8 mouse cellular contexts compared by ENCODE assay signal in genomic region chr11:48853474-48854180, GRCm38 (mm10). TPM values are rescaled to one million over a fixed set of nuclear protein-coding genes. Genes with fewer than 3 reads are reported as not detected.
DNase-seq lines count a peak whose midpoint lies in the region; ATAC-seq and TF ChIP-seq lines count a peak whose summit lies in the region.

No protein-coding gene starts in this region.

- peak overlapping the region; percentile 43 for H3K4me3 ChIP-seq in C2C12 (ENCODE audit: insufficient read depth, poor library complexity, severe bottlenecking)
- peak overlapping the region; percentile 74 for H3K4me3 ChIP-seq in embryonic fibroblast, embryonic 13.5 days (ENCODE audit: insufficient read depth, low read length)
- H3K4me3 ChIP-seq in heart, embryonic 11.5 days (ENCODE audit: low read depth, low read length), result peak overlapping the region; percentile 72
- peak overlapping the region; percentile 69 for H3K4me3 ChIP-seq in kidney, embryonic 16.5 days (ENCODE audit: low read length)
- H3K4me3 ChIP-seq in liver, adult 2 months (ENCODE audit: insufficient read depth, low read depth, low read length), result peak overlapping the region; percentile 77

- H3K9ac ChIP-seq in heart, embryonic 11.5 days (ENCODE audit: low read depth, low read length), result peak overlapping the region; percentile 67
- H3K9ac ChIP-seq in kidney, embryonic 16.5 days (replicated peaks; ENCODE audit: low read length), result peak overlapping the region; percentile 63
- peak overlapping the region; percentile 69 for H3K9ac ChIP-seq in liver, adult 2 months (ENCODE audit: low read depth, low read length)

- no peaks in the 10 kb centered on the region for H3K79me2 ChIP-seq in C2C12 (ENCODE audit: control insufficient read depth, insufficient read depth)
- no peaks in the 10 kb centered on the region for H3K79me2 ChIP-seq in liver, adult 2 months (ENCODE audit: control insufficient read depth, insufficient read depth, low read length)

- H3K27ac ChIP-seq in embryonic fibroblast, embryonic 13.5 days (ENCODE audit: insufficient read depth, low read length), result peak overlapping the region; percentile 32
- H3K27ac ChIP-seq in heart, embryonic 11.5 days (ENCODE audit: low read depth, low read length), result no peak overlapping the region
- peak overlapping the region; percentile 35; the same call in 1 of the 2 replicates for H3K27ac ChIP-seq in kidney, embryonic 16.5 days (ENCODE audit: low read length)
- peak overlapping the region; percentile 70 for H3K27ac ChIP-seq in liver, adult 2 months (replicated peaks; ENCODE audit: insufficient read depth, low read depth, low read length)

- under 1% methylated on average over 31 of the region's 31 CpGs for WGBS in heart, embryonic 11.5 days (ENCODE audit: insufficient replicate concordance)
- WGBS in kidney, embryonic 16.5 days, result under 1% methylated on average over 31 of the region's 31 CpGs
- WGBS in liver, adult 2 months, result 1% methylated on average over 31 of the region's 31 CpGs

- H3K36me3 ChIP-seq in C2C12 (ENCODE audit: control insufficient read depth, insufficient read depth), result no peaks in the 10 kb centered on the region
- H3K36me3 ChIP-seq in heart, embryonic 11.5 days (ENCODE audit: control insufficient read depth, insufficient read depth, low read length), result no peaks in the 10 kb centered on the region
- no peaks in the 10 kb centered on the region for H3K36me3 ChIP-seq in kidney, embryonic 16.5 days (ENCODE audit: insufficient read depth, low read length)
- H3K36me3 ChIP-seq in liver, adult 2 months (ENCODE audit: control insufficient read depth, insufficient read depth, low read length), result no peaks in the 10 kb centered on the region; the same call in 1 of the 2 replicates

- 0 out of 2 replicates have a peak, but pooled peaks have one; percentile 53 for TF ChIP-seq POLR2A in embryonic fibroblast, embryonic 13.5 days (IDR thresholded peaks at IDR 0.05; ENCODE audit: low read depth, low read length)
- TF ChIP-seq POLR2A in liver, adult 2 months (IDR thresholded peaks at IDR 0.05; ENCODE audit: extremely low read depth, insufficient read depth, low read length), result no peak

- H3K9me3 ChIP-seq in heart, embryonic 11.5 days (replicated peaks; ENCODE audit: control insufficient read depth, low read length), result peaks cover 3% of the 10 kb centered on the region; the same call in 1 of the 2 replicates
- H3K9me3 ChIP-seq in kidney, embryonic 16.5 days (ENCODE audit: low read length), result peaks cover 5% of the 10 kb centered on the region; the same call in 1 of the 2 replicates

- H3K4me1 ChIP-seq in embryonic fibroblast, embryonic 13.5 days (ENCODE audit: control insufficient read depth, insufficient read depth, low read length), result 0 out of 2 replicates have a peak, but pooled peaks cover 2% of the 10 kb centered on the region
- peaks cover 11% of the 10 kb centered on the region; the same call in 1 of the 2 replicates for H3K4me1 ChIP-seq in heart, embryonic 11.5 days (ENCODE audit: control insufficient read depth, insufficient read depth, low read length)
- peaks cover 34% of the 10 kb centered on the region for H3K4me1 ChIP-seq in kidney, embryonic 16.5 days (ENCODE audit: insufficient read depth, low read length)
- H3K4me1 ChIP-seq in liver, adult 2 months (ENCODE audit: control insufficient read depth, insufficient read depth, low read length), result peaks cover 18% of the 10 kb centered on the region

- peak; percentile 94 for DNase-seq in brain, adult 2 months (ENCODE audit: low read depth, low spot score)
- peak; percentile 85 for DNase-seq in liver, adult 2 months (ENCODE audit: extremely low read depth, low read depth, low spot score)
- DNase-seq in spleen, postnatal 4 days (ENCODE audit: low spot score in 2 of 2), result peak; percentile 82 to 91

- H3ac ChIP-seq in C2C12 (ENCODE audit: control insufficient read depth, insufficient read length, low read depth), result peak overlapping the region; percentile 73

- H3K79me3 ChIP-seq in C2C12 (ENCODE audit: low read depth), result no peaks in the 10 kb centered on the region

- TF ChIP-seq CTCF in C2C12 (IDR thresholded peaks at IDR 0.05; ENCODE audit: control insufficient read depth, insufficient read depth, insufficient read length), result no peak
- no peak for TF ChIP-seq CTCF in embryonic fibroblast, embryonic 13.5 days (IDR thresholded peaks at IDR 0.05; ENCODE audit: borderline replicate concordance, insufficient read depth, low read length)
- peak; percentile 43 for TF ChIP-seq CTCF in liver, adult 2 months (IDR thresholded peaks at IDR 0.05; ENCODE audit: low read depth, low read length)

- no peaks in the 10 kb centered on the region for H3K27me3 ChIP-seq in C2C12 (ENCODE audit: control insufficient read depth, insufficient read depth, insufficient read length)
- H3K27me3 ChIP-seq in heart, embryonic 11.5 days (ENCODE audit: control insufficient read depth, insufficient read depth, low read length), result peaks cover 8% of the 10 kb centered on the region
- peaks cover 2% of the 10 kb centered on the region; the same call in 1 of the 2 replicates for H3K27me3 ChIP-seq in kidney, embryonic 16.5 days (ENCODE audit: insufficient read depth, low read length)
- H3K27me3 ChIP-seq in liver, adult 2 months (ENCODE audit: control insufficient read depth, insufficient read depth, low read length), result no peaks in the 10 kb centered on the region

- peak overlapping the region; percentile 75 for H3K4me2 ChIP-seq in heart, embryonic 11.5 days
- peak overlapping the region; percentile 74 for H3K4me2 ChIP-seq in kidney, embryonic 16.5 days (replicated peaks; ENCODE audit: low read depth, low read length)

- peak; percentile 70 for ATAC-seq in heart, embryonic 11.5 days (replicated peaks; ENCODE audit: insufficient number of reproducible peaks, low FRiP score, low TSS enrichment)
- peak; percentile 59; the same call in 1 of the 2 replicates for ATAC-seq in kidney, embryonic 16.5 days (ENCODE audit: low FRiP score, low TSS enrichment)
- peak; percentile 63 for ATAC-seq in monocyte, adult 5-6 weeks (replicated peaks; ENCODE audit: insufficient number of reproducible peaks, low FRiP score, low TSS enrichment, poor library complexity, severe bottlenecking)

TF ChIP-seq in C2C12, 6 proteins besides CTCF, POLR2A, EP300 and RAD21:
- TF ChIP-seq MAX (IDR thresholded peaks at IDR 0.05) (no peak), CEBPB (IDR thresholded peaks at IDR 0.05; ENCODE audit: low read depth) (peak; percentile 48), MYOG (IDR thresholded peaks at IDR 0.05; ENCODE audit: control insufficient read depth, extremely low read depth, insufficient read length) (no peak), USF1 (IDR thresholded peaks at IDR 0.05; ENCODE audit: low read depth) (no peak)

RNA-seq across cellular contexts. Expression of gene Irgm1, which starts 17.9 kb away (rescaled TPM):
- 9.1 TPM for polyA plus RNA-seq in C2C12 (2012; fragmentation: generic; extraction: Trizol)
- 36.5 and 61.8 TPM in 2 replicates for polyA plus RNA-seq in embryonic fibroblast, embryonic 13.5 days (2011; ENCODE audit: insufficient read length, low read depth, missing spikeins)
- polyA plus RNA-seq in heart, embryonic 11.5 days (2014; fragmentation: Nextera tagmentation; extraction: Ambion mirVana), result 4.9 and 5.9 TPM in 2 replicates
- polyA plus RNA-seq in kidney, embryonic 16.5 days (2015; fragmentation: Nextera tagmentation; extraction: Ambion mirVana), result 17.0 and 18.3 TPM in 2 replicates
- 43.0 and 48.4 TPM in 2 replicates for total RNA-seq in liver, adult 2 months (2014; rRNA removed)
- polyA plus RNA-seq in liver, adult 2 months (2012; rRNA removed), result 29.9 and 33.3 TPM in 2 replicates
- total RNA-seq in monocyte, adult 5-6 weeks (2017), result 36.6 to 51.0 TPM (median 48.9 TPM) in 3 replicates

RNA-seq across cellular contexts. Expression of gene Gm12184, which starts 27.2 kb away (rescaled TPM):
- polyA plus RNA-seq in C2C12 (2012; fragmentation: generic; extraction: Trizol), result 8.0 TPM
- polyA plus RNA-seq in embryonic fibroblast, embryonic 13.5 days (2011; ENCODE audit: insufficient read length, low read depth, missing spikeins), result 40.5 and 61.2 TPM in 2 replicates
- polyA plus RNA-seq in heart, embryonic 11.5 days (2014; fragmentation: Nextera tagmentation; extraction: Ambion mirVana), result 2.9 and 4.0 TPM in 2 replicates
- polyA plus RNA-seq in kidney, embryonic 16.5 days (2015; fragmentation: Nextera tagmentation; extraction: Ambion mirVana), result 0.86 and 1.2 TPM in 2 replicates
- total RNA-seq in liver, adult 2 months (2014; rRNA removed), result 1.5 and 2.0 TPM in 2 replicates
- 5.5 and 5.8 TPM in 2 replicates for polyA plus RNA-seq in liver, adult 2 months (2012; rRNA removed)
- 7.5 to 29.4 TPM (median 12.2 TPM) in 3 replicates for total RNA-seq in monocyte, adult 5-6 weeks (2017)

RNA-seq across cellular contexts. Expression of gene Trim7, which starts 27.7 kb away (rescaled TPM):
- 1.9 TPM for polyA plus RNA-seq in C2C12 (2012; fragmentation: generic; extraction: Trizol)
- 16.0 and 19.1 TPM in 2 replicates for polyA plus RNA-seq in embryonic fibroblast, embryonic 13.5 days (2011; ENCODE audit: insufficient read length, low read depth, missing spikeins)
- 0.43 and 0.70 TPM in 2 replicates for polyA plus RNA-seq in heart, embryonic 11.5 days (2014; fragmentation: Nextera tagmentation; extraction: Ambion mirVana)
- 4.4 and 4.8 TPM in 2 replicates for polyA plus RNA-seq in kidney, embryonic 16.5 days (2015; fragmentation: Nextera tagmentation; extraction: Ambion mirVana)
- total RNA-seq in liver, adult 2 months (2014; rRNA removed), result 5.8 and 11.2 TPM in 2 replicates
- polyA plus RNA-seq in liver, adult 2 months (2012; rRNA removed), result 11.0 and 16.3 TPM in 2 replicates
- total RNA-seq in monocyte, adult 5-6 weeks (2017), result 9.4 to 15.9 TPM (median 15.5 TPM) in 3 replicates

RNA-seq across cellular contexts. Expression of gene Trim41, which starts 36.5 kb away (rescaled TPM):
- polyA plus RNA-seq in C2C12 (2012; fragmentation: generic; extraction: Trizol), result 24.4 TPM
- 27.2 and 40.7 TPM in 2 replicates for polyA plus RNA-seq in embryonic fibroblast, embryonic 13.5 days (2011; ENCODE audit: insufficient read length, low read depth, missing spikeins)
- polyA plus RNA-seq in heart, embryonic 11.5 days (2014; fragmentation: Nextera tagmentation; extraction: Ambion mirVana), result 3.3 and 3.7 TPM in 2 replicates
- 7.1 and 7.2 TPM in 2 replicates for polyA plus RNA-seq in kidney, embryonic 16.5 days (2015; fragmentation: Nextera tagmentation; extraction: Ambion mirVana)
- 11.4 and 13.2 TPM in 2 replicates for total RNA-seq in liver, adult 2 months (2014; rRNA removed)
- 13.7 and 18.2 TPM in 2 replicates for polyA plus RNA-seq in liver, adult 2 months (2012; rRNA removed)
- total RNA-seq in monocyte, adult 5-6 weeks (2017), result 52.9 to 85.7 TPM (median 59.4 TPM) in 3 replicates

RNA-seq across cellular contexts. Expression of gene Gm5431, which starts 48.4 kb away (rescaled TPM):
- polyA plus RNA-seq in C2C12 (2012; fragmentation: generic; extraction: Trizol), result not detected
- not detected in 2 replicates for polyA plus RNA-seq in embryonic fibroblast, embryonic 13.5 days (2011; ENCODE audit: insufficient read length, low read depth, missing spikeins)
- 0.16 TPM in 1 of 2 replicates, not detected in the other for polyA plus RNA-seq in heart, embryonic 11.5 days (2014; fragmentation: Nextera tagmentation; extraction: Ambion mirVana)
- 0.09 and 0.21 TPM in 2 replicates for polyA plus RNA-seq in kidney, embryonic 16.5 days (2015; fragmentation: Nextera tagmentation; extraction: Ambion mirVana)
- 1.3 and 1.9 TPM in 2 replicates for total RNA-seq in liver, adult 2 months (2014; rRNA removed)
- polyA plus RNA-seq in liver, adult 2 months (2012; rRNA removed), result 0.10 and 0.12 TPM in 2 replicates
- total RNA-seq in monocyte, adult 5-6 weeks (2017), result 6.7 to 9.7 TPM (median 8.8 TPM) in 3 replicates
